Mouse (Mus musculus) lung, postnatal 36 days (tissue): ENCODE data around the gene Brms1l.

ENCODE experiments used
- DNase-seq: peaks from one replicate; pipeline ENCODE4 v3.0.0; 2022; ENCODE audit warnings: mixed read lengths

The Brms1l gene

GRCm38 (mm10) chr12:55860631-55861030, 24.5 kb downstream of the Brms1l start:
- no peak for DNase-seq

GRCm38 (mm10) chr12:55867738-55868137, 31.6 kb downstream of the Brms1l start:
- no peak for DNase-seq

- no peak for DNase-seq
These were observed 33.6 kb downstream of the Brms1l start for GRCm38 (mm10) chr12:55869622-55870322.

- DNase-seq, result no peak
These were observed 49.3 kb downstream of the Brms1l start for GRCm38 (mm10) chr12:55885449-55885848.

- peak; percentile 39 for DNase-seq
These were observed 52.4 kb downstream of the Brms1l start for GRCm38 (mm10) chr12:55888570-55888969.

- no peak for DNase-seq
These were observed 68.7 kb downstream of the Brms1l start for GRCm38 (mm10) chr12:55904801-55905200.

GRCm38 (mm10) chr12:55912138-55912537, 76.0 kb downstream of the Brms1l start:
- no peak for DNase-seq

GRCm38 (mm10) chr12:55913201-55913600, 77.1 kb downstream of the Brms1l start:
- no peak for DNase-seq

GRCm38 (mm10) chr12:55916250-55916649, 80.1 kb downstream of the Brms1l start:
- DNase-seq, result no peak

GRCm38 (mm10) chr12:55917020-55917419, 80.9 kb downstream of the Brms1l start:
- no peak for DNase-seq
